Mouse (Mus musculus): ENCODE measurements at regions not wholly inside any gene's neighbourhood (a gene's known extent, or its start where the extent isn't known, plus 50 kb on each side); places are given as distances from the start of the nearest gene placed in this dataset.

- Histone ChIP-seq H3K9me3 (ENCODE audit: low read length) (no peaks in the 10 kb centered on the region), H3K27ac (no peak overlapping the region), H3K36me3 (ENCODE audit: insufficient read depth, low read length) (no peaks in the 10 kb centered on the region), H3K4me1 (ENCODE audit: insufficient read depth, low read length) (no peaks in the 10 kb centered on the region), H3K4me2 (ENCODE audit: low read depth, low read length) (no peak overlapping the region), H3K27me3 (ENCODE audit: insufficient read depth, low read length) (no peaks in the 10 kb centered on the region), H3K9ac (replicated peaks; ENCODE audit: low read length) (no peak overlapping the region), H3K4me3 (ENCODE audit: low read length) (no peak overlapping the region)
- DNase-seq (ENCODE audit: low spot score): no peak
- TF ChIP-seq CTCF (IDR thresholded peaks at IDR 0.05; ENCODE audit: low read depth): no peak
- no peak for ATAC-seq
These were observed 248.8 kb downstream of the Fam49a start for GRCm38 (mm10) chr12:12510764-12511163.

GRCm38 (mm10) chr12:12509164-12509937 is 247.4 kb downstream of the Fam49a start:
- H3K27ac ChIP-seq: no peak overlapping the region
- 52% methylated on average over 9 of the region's 9 CpGs for WGBS
- ATAC-seq: no peak
- no peak for TF ChIP-seq CTCF (IDR thresholded peaks at IDR 0.05; ENCODE audit: low read depth)
- H3K27me3 ChIP-seq (ENCODE audit: insufficient read depth, low read length): no peaks in the 10 kb centered on the region
- H3K4me3 ChIP-seq (ENCODE audit: low read length): no peak overlapping the region
- H3K4me2 ChIP-seq (ENCODE audit: low read depth, low read length): no peak overlapping the region
- DNase-seq (ENCODE audit: low spot score): no peak
- no peaks in the 10 kb centered on the region for H3K4me1 ChIP-seq (ENCODE audit: insufficient read depth, low read length)
- H3K9ac ChIP-seq (replicated peaks; ENCODE audit: low read length): no peak overlapping the region
- no peaks in the 10 kb centered on the region for H3K36me3 ChIP-seq (ENCODE audit: insufficient read depth, low read length)
- no peaks in the 10 kb centered on the region for H3K9me3 ChIP-seq (ENCODE audit: low read length)

DNA sequence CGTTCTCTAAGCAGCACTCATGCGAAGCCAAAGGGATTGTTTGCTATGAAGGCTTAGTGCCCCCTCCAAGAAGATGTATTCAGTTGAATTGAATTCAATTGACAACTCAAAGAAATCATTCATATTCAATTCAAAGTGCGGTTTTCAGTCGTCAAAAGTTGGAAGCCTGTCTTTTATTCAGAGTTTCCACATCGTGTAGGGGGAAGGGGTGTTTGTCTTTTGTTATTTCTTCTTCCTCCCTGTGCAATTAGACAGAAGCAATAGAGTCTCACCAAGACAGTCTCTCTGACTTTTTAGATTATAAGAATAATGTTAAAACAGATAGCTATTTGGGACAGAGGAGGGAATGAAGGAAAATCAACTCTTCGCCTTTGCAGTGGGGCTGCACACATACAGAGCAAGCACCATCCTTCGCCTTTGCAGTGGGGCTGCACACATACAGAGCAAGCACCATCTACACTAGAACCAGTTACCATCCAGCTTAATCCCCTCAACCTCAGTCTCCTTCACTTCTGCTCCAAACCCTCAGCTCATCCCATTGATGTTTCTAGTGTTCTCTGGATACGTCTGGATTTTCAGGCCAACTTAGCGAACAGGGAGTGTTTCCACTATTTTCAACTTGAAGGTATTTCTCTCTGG is 246.7 kb downstream of the Fam49a start:
- ATAC-seq (no peak), DNase-seq (ENCODE audit: low spot score) (no peak)
- H3K4me1 ChIP-seq (ENCODE audit: insufficient read depth, low read length): no peaks in the 10 kb centered on the region
- no peak overlapping the region for H3K4me2 ChIP-seq (ENCODE audit: low read depth, low read length)
- no peak for TF ChIP-seq CTCF (IDR thresholded peaks at IDR 0.05; ENCODE audit: low read depth)
- H3K27me3 ChIP-seq (ENCODE audit: insufficient read depth, low read length): no peaks in the 10 kb centered on the region
- H3K9me3 ChIP-seq (ENCODE audit: low read length): no peaks in the 10 kb centered on the region
- no peak overlapping the region for H3K27ac ChIP-seq
- WGBS: 63% methylated on average over 9 of the region's 9 CpGs
- no peak overlapping the region for H3K4me3 ChIP-seq (ENCODE audit: low read length)
- no peaks in the 10 kb centered on the region for H3K36me3 ChIP-seq (ENCODE audit: insufficient read depth, low read length)
- H3K9ac ChIP-seq (replicated peaks; ENCODE audit: low read length): no peak overlapping the region

- Histone ChIP-seq H3K27ac (no peak overlapping the region), H3K4me3 (ENCODE audit: low read length) (no peak overlapping the region), H3K4me1 (ENCODE audit: insufficient read depth, low read length) (no peaks in the 10 kb centered on the region), H3K36me3 (ENCODE audit: insufficient read depth, low read length) (no peaks in the 10 kb centered on the region), H3K9ac (replicated peaks; ENCODE audit: low read length) (no peak overlapping the region), H3K9me3 (ENCODE audit: low read length) (no peaks in the 10 kb centered on the region), H3K27me3 (ENCODE audit: insufficient read depth, low read length) (no peaks in the 10 kb centered on the region), H3K4me2 (ENCODE audit: low read depth, low read length) (no peak overlapping the region)
- DNase-seq (ENCODE audit: low spot score) (no peak), ATAC-seq (no peak)
- WGBS: 62% methylated on average over 3 of the region's 3 CpGs
- no peak for TF ChIP-seq CTCF (IDR thresholded peaks at IDR 0.05; ENCODE audit: low read depth)
These were observed 244.7 kb downstream of the Fam49a start for GRCm38 (mm10) chr12:12506671-12507070.

DNA sequence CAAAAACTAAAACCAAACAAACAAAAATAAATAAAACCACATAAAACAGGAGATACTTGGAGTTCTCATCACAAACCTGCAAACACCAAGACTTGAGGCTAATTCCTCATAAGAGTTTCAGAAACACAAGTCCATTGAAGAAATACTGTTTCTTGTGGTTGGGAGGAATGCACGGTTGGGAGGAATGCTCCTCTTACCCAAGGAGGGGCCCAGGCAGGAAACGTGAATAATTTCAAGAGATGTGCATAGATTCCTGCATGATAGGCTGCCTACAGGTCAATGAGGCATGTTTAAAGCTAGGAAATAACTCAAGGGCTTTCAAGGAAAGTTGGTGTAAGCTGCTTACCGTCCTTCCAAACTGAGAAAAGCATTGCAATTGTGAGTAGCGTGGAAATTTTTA is 243.7 kb downstream of the Fam49a start:
- WGBS: 88% methylated on average over 4 of the region's 4 CpGs
- Histone ChIP-seq H3K27ac (no peak overlapping the region), H3K9me3 (ENCODE audit: low read length) (no peaks in the 10 kb centered on the region), H3K9ac (replicated peaks; ENCODE audit: low read length) (no peak overlapping the region), H3K4me3 (ENCODE audit: low read length) (no peak overlapping the region), H3K27me3 (ENCODE audit: insufficient read depth, low read length) (no peaks in the 10 kb centered on the region), H3K4me1 (ENCODE audit: insufficient read depth, low read length) (no peaks in the 10 kb centered on the region), H3K4me2 (ENCODE audit: low read depth, low read length) (no peak overlapping the region), H3K36me3 (ENCODE audit: insufficient read depth, low read length) (no peaks in the 10 kb centered on the region)
- ATAC-seq: no peak
- DNase-seq (ENCODE audit: low spot score): no peak
- no peak for TF ChIP-seq CTCF (IDR thresholded peaks at IDR 0.05; ENCODE audit: low read depth)

DNA sequence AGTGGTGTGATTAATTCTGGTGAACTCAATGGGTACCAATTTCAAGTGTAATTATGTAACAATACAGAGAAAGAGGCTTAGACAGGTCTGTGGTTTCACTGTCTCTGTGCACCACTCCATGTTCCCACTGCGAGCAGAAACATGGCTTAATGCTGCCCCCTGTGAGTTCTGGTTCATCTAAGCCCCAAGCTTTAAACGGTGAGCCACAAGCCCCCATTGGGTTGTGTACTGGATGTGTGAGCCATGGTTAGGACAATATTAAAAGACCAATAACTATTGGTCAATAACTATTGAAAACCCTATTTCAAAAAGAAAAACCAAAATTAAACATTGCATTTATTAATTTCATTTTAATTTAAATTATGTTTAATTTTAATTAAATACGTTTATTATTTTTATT is 238.0 kb downstream of the Fam49a start:
- Histone ChIP-seq H3K4me1 (ENCODE audit: insufficient read depth, low read length) (no peaks in the 10 kb centered on the region), H3K4me3 (ENCODE audit: low read length) (no peak overlapping the region), H3K36me3 (ENCODE audit: insufficient read depth, low read length) (no peaks in the 10 kb centered on the region), H3K27ac (no peak overlapping the region), H3K27me3 (ENCODE audit: insufficient read depth, low read length) (no peaks in the 10 kb centered on the region), H3K4me2 (ENCODE audit: low read depth, low read length) (no peak overlapping the region), H3K9me3 (ENCODE audit: low read length) (no peaks in the 10 kb centered on the region), H3K9ac (replicated peaks; ENCODE audit: low read length) (no peak overlapping the region)
- no peak for TF ChIP-seq CTCF (IDR thresholded peaks at IDR 0.05; ENCODE audit: low read depth)
- ATAC-seq (no peak), DNase-seq (ENCODE audit: low spot score) (no peak)
- WGBS: 69% methylated on average over 3 of the region's 3 CpGs

GRCm38 (mm10) chr12:12498621-12499020 is 236.7 kb downstream of the Fam49a start:
- Histone ChIP-seq H3K4me1 (ENCODE audit: insufficient read depth, low read length) (no peaks in the 10 kb centered on the region), H3K9ac (replicated peaks; ENCODE audit: low read length) (no peak overlapping the region), H3K27ac (no peak overlapping the region), H3K36me3 (ENCODE audit: insufficient read depth, low read length) (no peaks in the 10 kb centered on the region), H3K27me3 (ENCODE audit: insufficient read depth, low read length) (no peaks in the 10 kb centered on the region), H3K9me3 (ENCODE audit: low read length) (no peaks in the 10 kb centered on the region), H3K4me3 (ENCODE audit: low read length) (no peak overlapping the region), H3K4me2 (ENCODE audit: low read depth, low read length) (no peak overlapping the region)
- TF ChIP-seq CTCF (IDR thresholded peaks at IDR 0.05; ENCODE audit: low read depth): no peak
- ATAC-seq (no peak), DNase-seq (ENCODE audit: low spot score) (no peak)

Measured in hindbrain, postnatal 0 days (tissue).